Mouse (Mus musculus) kidney, adult 10 weeks (tissue): ENCODE results near the gene Cdkn1c. TPM values are rescaled to one million over a fixed set of nuclear protein-coding genes. Genes with fewer than 3 reads are reported as not detected.

Source experiments
- polyA plus RNA-seq: library from polyadenylated mRNA; stranded (reverse); fragments of 350-450 nt; fragmentation: Illumina TruSeq; extraction: RNeasy Lipid Tissue Mini Kit (QIAGEN cat#74804); gene quantifications from one replicate; pipeline ENCODE4 v1.2.3, GENCODE M21; 2014; ENCODE audit warnings: low read depth, low replicate concordance

Cdkn1c gene
- polyA plus RNA-seq = 34.6 TPM

GRCm38 (mm10) chr7:143460874-143461273 lies at the start of gene Cdkn1c:
Gene Cdkn1c (minus strand): TSS chr7:143461050.

DNA sequence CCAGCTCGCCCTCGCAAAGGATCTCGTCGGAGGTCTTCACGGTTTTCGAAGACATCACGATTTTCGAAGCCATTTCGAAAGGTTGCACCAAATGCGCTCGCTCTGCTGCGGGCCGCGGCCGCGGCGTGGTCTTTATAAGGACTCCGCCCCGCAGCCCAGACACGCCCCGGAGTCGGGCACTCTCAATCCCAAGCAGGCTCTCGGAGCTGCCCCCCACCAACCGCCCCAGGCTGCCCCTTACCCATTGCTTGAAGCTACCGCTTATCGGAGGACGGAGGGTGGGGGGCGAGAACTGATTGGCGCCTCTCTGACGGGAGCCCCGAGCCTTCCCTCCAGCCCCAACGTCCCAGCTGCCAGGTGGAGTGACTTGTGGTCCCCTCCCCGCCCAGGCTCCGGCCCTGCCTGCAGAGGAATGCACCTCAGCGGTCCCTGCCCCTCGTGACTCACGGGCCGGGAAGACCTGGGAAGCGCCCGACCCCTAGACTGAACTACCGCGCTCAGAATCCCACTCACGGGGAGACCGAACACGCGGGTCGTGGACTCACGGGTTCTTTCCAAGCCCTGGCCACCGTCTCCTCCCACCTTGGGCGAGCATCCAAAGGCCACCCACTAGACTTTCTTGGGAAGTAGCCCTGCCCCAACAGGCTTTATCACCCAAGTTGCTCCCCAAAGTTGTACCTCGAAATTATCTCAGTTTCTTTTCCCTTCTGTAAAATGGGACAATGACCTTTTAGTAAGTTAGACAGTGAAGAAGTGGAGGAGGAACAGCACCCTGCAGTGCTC lies 41.8 kb upstream of the Cdkn1c start, which contains the start of gene Phlda2:
TSS of gene Phlda2 (minus strand) at position 733 of the 783 bp plus-strand sequence.

DNA sequence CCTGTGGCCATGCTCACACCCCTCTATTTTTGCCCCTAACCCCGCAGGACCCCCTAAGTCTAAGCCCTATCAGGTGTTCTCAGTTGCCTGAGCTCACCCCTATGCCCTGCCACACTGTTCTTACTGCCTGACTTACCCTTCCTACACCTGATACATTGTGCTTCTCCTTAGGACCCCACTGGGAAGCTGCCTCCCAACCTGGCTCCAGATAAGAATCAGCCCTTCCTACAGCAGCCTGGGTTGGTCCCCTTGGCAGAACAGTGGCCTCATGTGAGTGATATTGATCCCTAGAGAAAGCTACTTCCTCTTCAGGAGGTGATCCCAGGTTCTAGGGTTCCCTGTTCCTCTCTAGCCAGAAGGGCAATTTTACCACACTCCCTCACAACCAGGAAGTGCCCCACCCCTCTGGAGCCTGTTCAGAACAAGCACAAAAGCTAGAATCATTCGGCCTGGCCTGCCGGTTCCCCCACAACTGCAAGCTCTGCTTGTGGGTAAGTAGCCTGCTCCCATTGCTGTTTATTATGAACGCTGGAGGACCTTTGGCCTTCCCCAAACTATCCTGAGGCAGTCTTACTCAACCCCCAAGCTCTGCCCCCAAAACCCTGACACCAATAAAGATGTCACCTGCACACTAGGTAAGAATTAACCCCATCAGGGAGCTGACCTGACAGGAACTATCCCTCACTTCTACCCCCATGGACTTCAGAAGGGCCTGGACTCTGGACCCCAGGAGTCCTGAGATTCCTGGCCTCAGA lies 12.7 kb upstream of the Cdkn1c start, which contains the start of gene Slc22a18:
TSS of gene Slc22a18 (plus strand) at position 390 of the 755 bp plus-strand sequence.

Other genes with a start within 250 kb of the Cdkn1c start
- gene Slc22a18, start 12.7 kb upstream of the Cdkn1c start, polyA plus RNA-seq = 5.3 TPM
- gene Phlda2, start 42.1 kb upstream of the Cdkn1c start, polyA plus RNA-seq = not detected
- 77.7 TPM for gene Nap1l4, start 88.1 kb upstream of the Cdkn1c start, polyA plus RNA-seq
- gene Cars, start 139.0 kb upstream of the Cdkn1c start, polyA plus RNA-seq = 9.5 TPM
- 2.2 TPM for gene Tnfrsf26, start 167.7 kb upstream of the Cdkn1c start, polyA plus RNA-seq
- 4.8 TPM for gene Tnfrsf22, start 188.6 kb upstream of the Cdkn1c start, polyA plus RNA-seq
- 4.2 TPM for gene Tnfrsf23, start 224.8 kb upstream of the Cdkn1c start, polyA plus RNA-seq